Mouse (Mus musculus) C2C12 (cell line): Measurements from ENCODE around the gene Slc17a5.

ENCODE experiments used
- CTCF ChIP-seq: IDR thresholded peaks from one replicate; pipeline ENCODE4 v1.5.1; 2011; ENCODE audit not compliant: control insufficient read depth, insufficient read depth, insufficient read length
- FOSL1 ChIP-seq: IDR thresholded peaks from one replicate; pipeline ENCODE4 v1.8.0; 2011; ENCODE audit warnings: mild to moderate bottlenecking, low read length; ENCODE audit not compliant: poor library complexity, insufficient read depth, severe bottlenecking
- MAX ChIP-seq: IDR thresholded peaks from one replicate; pipeline ENCODE4 v1.6.1; 2011; ENCODE audit warnings: mild to moderate bottlenecking, control low read depth
- MYOD1 ChIP-seq: IDR thresholded peaks from one replicate; pipeline ENCODE4 v1.6.1; 2011; ENCODE audit warnings: low read depth; ENCODE audit not compliant: control insufficient read depth, insufficient read length
- MYOG ChIP-seq: IDR thresholded peaks from one replicate; pipeline ENCODE4 v1.6.1; 2011; ENCODE audit not compliant: control insufficient read depth, insufficient read length; ENCODE audit errors: extremely low read depth
- USF1 ChIP-seq: IDR thresholded peaks from one replicate; pipeline ENCODE4 v1.6.1; 2011; ENCODE audit warnings: low read depth, mild to moderate bottlenecking, control low read depth, moderate library complexity

DNA sequence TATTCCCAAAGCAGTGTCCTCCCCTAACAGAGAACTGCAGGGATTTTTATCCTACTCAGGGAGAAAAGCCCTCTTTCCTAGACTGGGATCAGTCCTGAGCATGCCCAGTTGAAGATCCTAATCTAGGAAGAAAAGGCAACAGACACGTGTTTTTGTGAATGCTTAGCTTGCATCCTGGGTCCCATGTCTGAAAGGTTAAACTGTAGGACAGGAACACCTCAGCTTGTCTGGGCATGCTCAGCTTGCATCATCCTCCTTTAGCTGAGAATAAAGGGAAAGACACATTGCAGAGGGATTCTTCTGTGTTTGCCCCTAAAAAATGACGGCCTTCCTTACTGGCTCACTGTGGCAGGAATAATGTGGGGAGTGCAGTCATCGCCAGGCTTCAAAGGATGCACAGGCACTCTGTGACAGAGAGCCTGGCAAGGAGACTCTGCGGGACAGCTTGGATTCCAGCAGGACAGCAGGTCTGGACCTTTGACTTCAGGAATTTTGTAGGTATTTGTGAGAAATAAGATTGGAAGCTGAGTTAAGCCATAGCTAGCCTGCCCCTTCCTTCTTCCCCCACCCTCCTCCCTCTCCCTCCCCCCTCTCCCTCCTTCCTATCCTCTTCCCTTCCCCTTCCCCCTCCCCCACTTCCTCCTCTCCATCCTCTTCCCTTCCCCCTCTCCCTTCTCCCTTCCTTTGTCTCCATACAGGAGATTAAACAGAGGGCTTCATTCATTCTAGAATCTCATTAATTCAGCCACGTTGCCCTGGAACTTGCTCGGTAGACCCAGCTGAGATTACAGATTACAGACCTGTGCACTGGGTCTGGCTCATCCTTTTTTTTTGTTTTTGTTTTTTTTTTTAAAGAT is 84.4 kb downstream of the Slc17a5 start:
- TF ChIP-seq MYOG (no peak), CTCF (no peak), FOSL1 (no peak), MAX (peak; percentile 12), USF1 (no peak), MYOD1 (no peak)
